Mouse (Mus musculus) forebrain, embryonic 16.5 days (tissue): ENCODE results near the gene Lamtor2. TPM values are rescaled to one million over a fixed set of nuclear protein-coding genes. Genes with fewer than 3 reads are reported as not detected.

ENCODE experiments used
- ATAC-seq: fragments of 200-750 bp; cut with Nextera tagmentation; 2 replicates; pipeline ENCODE4 v1.8.0; 2017; ENCODE audit warnings: mild to moderate bottlenecking, moderate library complexity
- H3K27ac ChIP-seq: fragments of 300-500 bp; sonication (generic); 2 replicates; pipeline ENCODE4 v1.5.1; 2014; ENCODE audit warnings: low read length, control low read depth
- H3K27me3 ChIP-seq: fragments of 300-500 bp; sonication (generic); replicated peaks from 2 replicates; pipeline ENCODE4 v1.6.1; 2014; ENCODE audit warnings: low read length; ENCODE audit not compliant: control insufficient read depth, insufficient read depth
- H3K36me3 ChIP-seq: fragments of 300-500 bp; sonication (generic); 2 replicates; pipeline ENCODE4 v1.6.1; 2014; ENCODE audit not compliant: control insufficient read depth, insufficient read depth
- H3K4me1 ChIP-seq: fragments of 300-500 bp; sonication (generic); replicated peaks from 2 replicates; pipeline ENCODE4 v1.6.1; 2014; ENCODE audit warnings: low read length; ENCODE audit not compliant: control insufficient read depth, insufficient read depth
- H3K4me2 ChIP-seq: fragments of 300-500 bp; sonication (generic); 2 replicates; pipeline ENCODE4 v1.6.1; 2014; ENCODE audit warnings: mild to moderate bottlenecking, low read length, control low read depth
- H3K4me3 ChIP-seq: fragments of 300-500 bp; sonication (generic); replicated peaks from 2 replicates; pipeline ENCODE4 v1.5.1; 2014; ENCODE audit warnings: mild to moderate bottlenecking, low read length, control low read depth
- H3K9ac ChIP-seq: fragments of 300-500 bp; sonication (generic); replicated peaks from 2 replicates; pipeline ENCODE4 v1.6.1; 2014; ENCODE audit warnings: low read depth, low read length, control low read depth
- H3K9me3 ChIP-seq: fragments of 300-500 bp; sonication (generic); 2 replicates; pipeline ENCODE4 v1.6.1; 2016; ENCODE audit warnings: low read length; ENCODE audit not compliant: control insufficient read depth
- WGBS: fragments of 180-500 bp; shearing (Covaris S2); extraction: QIAGEN DNeasy Blood & Tissue Kit; methylation state at CpG from one replicate; pipeline ENCODE4 v1.1.7; 2014; 5-methylcytosine and 5-hydroxymethylcytosine counted together
- polyA plus RNA-seq: library from polyadenylated mRNA; unstranded; fragments of >200 nt; fragmentation: Nextera tagmentation; extraction: Ambion mirVana; gene quantifications from 2 replicates; pipeline ENCODE4 v1.2.1, GENCODE M21; 2015

Lamtor2 gene
- polyA plus RNA-seq, 1 experiment from 2014 or later, result 193 TPM

- peaks cover 33% of the 10 kb centered on the region for H3K4me1 ChIP-seq
- H3K4me2 ChIP-seq, result no peak overlapping the region
- H3K9ac ChIP-seq, result no peak overlapping the region
- ATAC-seq, result no peak
- no peaks in the 10 kb centered on the region for H3K9me3 ChIP-seq
- 0 out of 2 replicates have a peak, but pooled peaks cover 2% of the 10 kb centered on the region for H3K36me3 ChIP-seq
- no peak overlapping the region for H3K4me3 ChIP-seq
- no peak overlapping the region for H3K27ac ChIP-seq
- H3K27me3 ChIP-seq, result no peaks in the 10 kb centered on the region
- 94% methylated on average over 8 of the region's 8 CpGs for WGBS
Observed at GRCm38 (mm10) chr3:88523027-88523426, 29.8 kb downstream of the Lamtor2 start.

DNA sequence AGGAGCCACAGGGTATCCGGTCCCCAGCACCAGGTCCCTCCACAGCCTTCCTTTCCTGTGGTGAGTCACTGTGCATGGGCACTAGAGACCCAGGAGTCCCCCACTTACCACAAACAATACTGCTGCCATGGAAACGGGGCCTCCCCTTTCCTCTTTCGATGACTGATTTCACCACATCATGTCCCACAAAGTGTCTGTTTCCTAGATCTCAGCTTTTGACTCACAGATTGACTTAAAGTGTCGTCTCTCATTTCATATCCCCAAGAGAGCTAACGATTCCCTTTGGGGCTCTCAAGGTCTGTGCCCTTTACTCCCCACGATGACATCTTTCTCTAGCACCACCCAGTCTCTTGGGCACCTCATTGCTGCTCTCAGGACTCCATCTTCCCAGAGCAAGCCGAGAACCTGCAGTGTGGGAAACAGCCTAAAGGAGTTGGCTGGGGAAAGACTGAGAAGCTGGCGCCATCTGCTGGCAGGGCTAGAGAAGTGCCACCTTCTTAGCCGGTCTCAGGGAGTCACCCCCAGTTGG, 31.0 kb downstream of the Lamtor2 start:
- no peaks in the 10 kb centered on the region for H3K9me3 ChIP-seq
- H3K27ac ChIP-seq, result no peak overlapping the region
- no peak overlapping the region for H3K9ac ChIP-seq
- peaks cover 24% of the 10 kb centered on the region for H3K4me1 ChIP-seq
- H3K27me3 ChIP-seq, result no peaks in the 10 kb centered on the region
- 0 out of 2 replicates have a peak, but pooled peaks cover 2% of the 10 kb centered on the region for H3K36me3 ChIP-seq
- WGBS, result 32% methylated on average over 9 of the region's 9 CpGs
- ATAC-seq, result peak; percentile 40; the same call in 1 of the 2 replicates
- no peak overlapping the region for H3K4me3 ChIP-seq
- no peak overlapping the region for H3K4me2 ChIP-seq

DNA sequence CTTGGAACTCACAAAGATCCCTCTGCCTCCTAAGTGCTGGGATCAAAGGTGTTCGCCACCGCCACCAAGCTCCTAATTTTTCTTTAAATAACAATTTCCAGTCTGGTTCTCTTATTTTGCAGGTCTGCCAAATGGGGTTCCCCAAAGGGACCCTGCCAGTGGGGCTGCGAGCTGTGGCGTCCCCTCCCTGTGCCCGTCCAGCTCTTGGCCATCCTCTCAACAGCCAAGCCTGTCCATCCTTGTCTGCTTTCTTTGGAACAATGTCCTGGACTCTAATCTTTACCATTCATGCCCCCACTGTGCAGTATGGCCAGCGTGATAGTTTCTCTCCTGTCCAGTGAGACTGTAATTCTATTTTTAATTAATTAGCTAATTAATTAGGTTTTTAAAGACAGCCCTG, 31.7 kb downstream of the Lamtor2 start:
- H3K4me2 ChIP-seq, result no peak overlapping the region
- WGBS, result 85% methylated on average over 6 of the region's 6 CpGs
- H3K4me3 ChIP-seq, result no peak overlapping the region
- 0 out of 2 replicates have a peak, but pooled peaks cover 2% of the 10 kb centered on the region for H3K36me3 ChIP-seq
- H3K9me3 ChIP-seq, result no peaks in the 10 kb centered on the region
- ATAC-seq, result no peak
- H3K27ac ChIP-seq, result no peak overlapping the region
- peaks cover 16% of the 10 kb centered on the region for H3K4me1 ChIP-seq
- H3K9ac ChIP-seq, result no peak overlapping the region
- H3K27me3 ChIP-seq, result no peaks in the 10 kb centered on the region

DNA sequence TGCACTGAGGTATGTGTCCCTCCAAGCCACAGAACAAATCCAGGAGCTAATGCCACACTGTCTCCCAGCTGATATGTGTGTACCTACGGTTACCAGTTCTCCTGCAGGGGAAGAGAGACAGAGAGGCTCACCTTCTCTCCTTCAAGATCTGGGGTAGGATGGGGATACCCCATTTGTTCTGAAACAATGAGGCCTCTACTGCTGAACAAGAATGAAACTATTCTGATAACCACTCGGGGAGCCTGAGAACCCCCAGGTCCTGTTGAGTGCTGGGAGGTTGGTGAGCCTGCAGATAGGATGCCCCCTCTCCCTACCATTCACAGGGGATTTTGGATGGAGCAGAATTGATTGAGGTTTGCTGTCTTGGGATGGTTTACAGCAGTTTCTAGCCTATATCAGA, 32.8 kb downstream of the Lamtor2 start:
- Histone ChIP-seq H3K27me3 (no peaks in the 10 kb centered on the region), H3K4me3 (no peak overlapping the region), H3K4me1 (peaks cover 10% of the 10 kb centered on the region; the same call in 1 of the 2 replicates), H3K36me3 (0 out of 2 replicates have a peak, but pooled peaks cover 2% of the 10 kb centered on the region), H3K4me2 (no peak overlapping the region), H3K9ac (no peak overlapping the region), H3K9me3 (no peaks in the 10 kb centered on the region), H3K27ac (no peak overlapping the region)
- 74% methylated on average over 2 of the region's 2 CpGs for WGBS
- ATAC-seq, result no peak

GRCm38 (mm10) chr3:88518411-88518810, 34.5 kb downstream of the Lamtor2 start:
- Histone ChIP-seq H3K4me2 (no peak overlapping the region), H3K27ac (no peak overlapping the region), H3K4me1 (no peaks in the 10 kb centered on the region), H3K4me3 (no peak overlapping the region), H3K9ac (no peak overlapping the region), H3K9me3 (no peaks in the 10 kb centered on the region), H3K27me3 (no peaks in the 10 kb centered on the region), H3K36me3 (no peaks in the 10 kb centered on the region)
- 57% methylated on average over 4 of the region's 4 CpGs for WGBS
- ATAC-seq, result no peak

DNA sequence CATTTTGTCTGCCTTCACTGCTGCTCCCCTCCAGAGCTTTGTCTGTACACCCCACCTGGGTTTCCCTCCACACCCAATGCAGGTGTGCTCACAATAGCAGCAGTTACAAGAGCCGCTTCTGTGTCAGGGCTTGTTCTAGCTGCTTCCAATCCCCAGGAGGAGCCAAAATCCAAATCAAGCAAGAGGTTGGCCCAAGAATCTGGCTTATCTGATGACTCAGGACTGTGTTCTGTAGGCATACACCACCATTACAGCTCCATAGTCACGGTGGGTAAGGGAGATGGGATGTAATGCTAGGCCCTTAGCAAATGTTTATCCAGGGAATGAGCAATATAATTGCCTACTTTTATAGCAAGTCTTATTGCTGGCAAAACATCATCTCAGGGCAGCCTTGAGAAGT, 36.5 kb downstream of the Lamtor2 start:
- no peak for ATAC-seq
- Histone ChIP-seq H3K4me2 (no peak overlapping the region), H3K36me3 (no peaks in the 10 kb centered on the region), H3K27me3 (no peaks in the 10 kb centered on the region), H3K4me3 (no peak overlapping the region), H3K9me3 (no peaks in the 10 kb centered on the region), H3K27ac (no peak overlapping the region), H3K9ac (no peak overlapping the region), H3K4me1 (peaks cover 9% of the 10 kb centered on the region)
- WGBS, result 90% methylated on average over 2 of the region's 2 CpGs

DNA sequence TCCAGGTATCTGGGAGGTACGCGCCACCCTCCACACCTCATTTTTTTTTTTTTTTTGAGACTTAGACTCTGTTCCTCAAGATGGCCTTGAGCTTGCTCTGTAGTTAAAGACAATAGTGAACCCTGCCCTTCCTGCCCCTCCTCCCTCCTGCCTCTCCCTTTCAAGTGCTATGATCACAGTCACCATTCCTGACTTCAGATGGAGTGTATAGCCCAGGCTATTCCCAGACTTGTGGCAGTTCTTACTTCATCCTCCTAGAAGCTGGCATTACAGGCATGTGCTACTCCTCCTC, 37.8 kb downstream of the Lamtor2 start:
- Histone ChIP-seq H3K4me1 (peaks cover 15% of the 10 kb centered on the region), H3K9me3 (no peaks in the 10 kb centered on the region), H3K4me3 (no peak overlapping the region), H3K27me3 (no peaks in the 10 kb centered on the region), H3K4me2 (no peak overlapping the region), H3K27ac (no peak overlapping the region), H3K36me3 (no peaks in the 10 kb centered on the region), H3K9ac (no peak overlapping the region)
- ATAC-seq, result no peak
- 100% methylated on average over 2 of the region's 2 CpGs for WGBS

DNA sequence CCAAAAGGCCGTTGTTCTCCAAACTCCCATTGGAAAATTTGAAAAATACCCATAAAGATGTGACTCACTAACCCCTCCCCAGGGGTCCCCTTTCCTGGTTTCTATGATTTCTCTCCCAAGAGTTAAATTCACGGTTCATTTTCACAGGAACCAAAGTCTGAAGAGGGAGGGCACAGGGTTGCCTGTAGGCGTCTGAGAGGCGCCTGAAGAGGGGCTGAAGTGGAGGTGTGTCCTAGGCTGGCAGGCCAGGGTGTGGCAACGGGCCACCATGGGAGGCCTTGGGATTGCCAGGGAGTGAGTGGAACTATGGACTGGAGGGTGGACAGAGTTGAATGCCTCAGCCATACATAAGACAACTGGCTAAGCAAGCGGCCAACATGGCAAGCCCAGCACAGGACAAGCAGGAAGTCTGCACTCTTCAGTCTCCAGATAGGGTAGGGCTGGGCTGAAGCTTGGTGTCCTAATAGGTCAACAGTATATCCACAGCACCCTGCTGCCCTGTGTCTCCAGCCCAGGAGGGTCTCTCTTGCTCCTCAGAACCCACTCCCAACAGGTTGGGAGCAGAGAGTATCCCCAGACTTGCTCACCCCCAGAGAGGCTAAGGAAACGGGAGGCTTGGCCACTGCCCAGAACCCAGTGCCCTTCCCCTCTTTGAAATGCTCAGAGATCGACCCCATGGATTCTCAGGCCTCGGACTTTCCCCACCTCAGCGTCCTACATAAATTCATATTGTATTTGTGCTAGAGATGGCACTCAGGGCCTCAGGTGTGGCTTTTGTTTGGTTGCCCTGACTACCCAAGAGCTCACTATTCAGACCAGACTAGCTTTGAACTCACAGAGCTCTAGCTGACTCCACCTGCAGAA, 38.4 kb downstream of the Lamtor2 start:
- Histone ChIP-seq H3K4me3 (no peak overlapping the region), H3K27ac (no peak overlapping the region), H3K9me3 (no peaks in the 10 kb centered on the region), H3K36me3 (no peaks in the 10 kb centered on the region), H3K27me3 (no peaks in the 10 kb centered on the region), H3K9ac (no peak overlapping the region), H3K4me1 (peaks cover 21% of the 10 kb centered on the region), H3K4me2 (no peak overlapping the region)
- WGBS, result 76% methylated on average over 10 of the region's 10 CpGs
- ATAC-seq, result no peak

GRCm38 (mm10) chr3:88513546-88514115, 39.2 kb downstream of the Lamtor2 start:
- H3K4me2 ChIP-seq, result no peak overlapping the region
- H3K4me3 ChIP-seq, result no peak overlapping the region
- H3K27me3 ChIP-seq, result no peaks in the 10 kb centered on the region
- ATAC-seq, result no peak
- H3K9ac ChIP-seq, result no peak overlapping the region
- H3K36me3 ChIP-seq, result no peaks in the 10 kb centered on the region
- WGBS, result 80% methylated on average over 7 of the region's 7 CpGs
- H3K9me3 ChIP-seq, result no peaks in the 10 kb centered on the region
- no peak overlapping the region for H3K27ac ChIP-seq
- H3K4me1 ChIP-seq, result peaks cover 24% of the 10 kb centered on the region
